Mouse (Mus musculus): ENCODE data around the gene Col23a1. TPM values are rescaled to one million over a fixed set of nuclear protein-coding genes. Genes with fewer than 3 reads are reported as not detected.

Gene Col23a1
- polyA plus RNA-seq (2015; fragmentation: Nextera tagmentation; extraction: Ambion mirVana), result 1.3 and 1.7 TPM in 2 replicates

- ATAC-seq, result peak; percentile 85
- under 1% methylated on average over 37 of the region's 38 CpGs for WGBS
- H3K27ac ChIP-seq, result no peak within 1 kb of the TSS; the same call in 1 of the 2 replicates
Measured at GRCm38 (mm10) chr11:51289564-51290041, at the start of gene Col23a1. TSS of gene Col23a1 (plus strand) at chr11:51289920.

DNA sequence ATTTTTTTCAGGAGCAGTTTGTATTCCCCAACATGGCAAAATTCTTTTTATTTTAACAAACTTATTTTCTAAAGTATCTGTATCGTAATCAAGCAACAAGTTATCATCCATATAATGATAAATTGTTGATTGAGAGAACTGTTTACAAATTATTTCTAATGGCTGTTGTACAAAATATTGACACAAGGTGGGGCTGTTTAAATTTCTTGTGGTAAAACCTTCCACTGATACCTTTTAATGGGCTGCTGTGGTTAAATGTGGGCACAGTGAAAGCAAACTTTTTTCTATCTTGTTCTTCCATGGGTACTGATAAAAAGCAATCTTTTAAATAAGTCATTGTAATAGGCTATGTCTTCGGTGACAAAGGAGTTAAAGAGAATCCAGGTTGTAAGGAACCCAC, 46.8 kb upstream of the Col23a1 start:
- no peak overlapping the region for H3K4me2 ChIP-seq
- H3K4me3 ChIP-seq, result no peak overlapping the region
- H3K4me1 ChIP-seq, result no peaks in the 10 kb centered on the region
- no peaks in the 10 kb centered on the region for H3K9me3 ChIP-seq (replicated peaks)
- WGBS, result 90% methylated on average over 2 of the region's 2 CpGs
- H3K27me3 ChIP-seq, result no peaks in the 10 kb centered on the region
- H3K9ac ChIP-seq, result no peak overlapping the region
- ATAC-seq, result no peak
- no peak overlapping the region for H3K27ac ChIP-seq
- H3K36me3 ChIP-seq (ENCODE audit: poor library complexity, severe bottlenecking), result no peaks in the 10 kb centered on the region

More at GRCm38 (mm10) chr11:51289564-51290041, at the start of gene Col23a1:
- Histone ChIP-seq H3K4me3 (peak within 1 kb of the TSS; percentile 58), H3K36me3 (ENCODE audit: poor library complexity, severe bottlenecking) (peaks cover 7% of the 10 kb centered on the region), H3K4me1 (peaks cover 11% of the 10 kb centered on the region), H3K27me3 (peaks cover 19% of the 10 kb centered on the region), H3K9ac (peak within 1 kb of the TSS; percentile 70), H3K9me3 (replicated peaks) (no peaks in the 10 kb centered on the region), H3K4me2 (peak within 1 kb of the TSS; percentile 94)

- H3K4me3 ChIP-seq, result no peak overlapping the region
- 94% methylated on average over 4 of the region's 4 CpGs for WGBS
- no peaks in the 10 kb centered on the region for H3K27me3 ChIP-seq
- no peak overlapping the region for H3K9ac ChIP-seq
- no peaks in the 10 kb centered on the region for H3K36me3 ChIP-seq (ENCODE audit: poor library complexity, severe bottlenecking)
- no peak for ATAC-seq
- no peaks in the 10 kb centered on the region for H3K4me1 ChIP-seq
- no peak overlapping the region for H3K27ac ChIP-seq
- no peak overlapping the region for H3K4me2 ChIP-seq
- no peaks in the 10 kb centered on the region for H3K9me3 ChIP-seq (replicated peaks)
Measured at GRCm38 (mm10) chr11:51257006-51257405, 32.7 kb upstream of the Col23a1 start.

- 76% methylated on average over 3 of the region's 3 CpGs for WGBS
- Histone ChIP-seq H3K4me3 (peak within 1 kb of the TSS; percentile 90), H3K9ac (peak within 1 kb of the TSS; percentile 98), H3K36me3 (ENCODE audit: poor library complexity, severe bottlenecking) (no peaks in the 10 kb centered on the region), H3K27me3 (no peaks in the 10 kb centered on the region), H3K27ac (peak within 1 kb of the TSS; percentile 77), H3K4me1 (peaks cover 36% of the 10 kb centered on the region), H3K4me2 (peak within 1 kb of the TSS; percentile 78), H3K9me3 (replicated peaks) (no peaks in the 10 kb centered on the region)
- ATAC-seq, result no peak
Measured at GRCm38 (mm10) chr11:51261680-51262219, 28.0 kb upstream of the Col23a1 start, which contains the start of gene Clk4. TSS of gene Clk4 (plus strand) at chr11:51261730.

DNA sequence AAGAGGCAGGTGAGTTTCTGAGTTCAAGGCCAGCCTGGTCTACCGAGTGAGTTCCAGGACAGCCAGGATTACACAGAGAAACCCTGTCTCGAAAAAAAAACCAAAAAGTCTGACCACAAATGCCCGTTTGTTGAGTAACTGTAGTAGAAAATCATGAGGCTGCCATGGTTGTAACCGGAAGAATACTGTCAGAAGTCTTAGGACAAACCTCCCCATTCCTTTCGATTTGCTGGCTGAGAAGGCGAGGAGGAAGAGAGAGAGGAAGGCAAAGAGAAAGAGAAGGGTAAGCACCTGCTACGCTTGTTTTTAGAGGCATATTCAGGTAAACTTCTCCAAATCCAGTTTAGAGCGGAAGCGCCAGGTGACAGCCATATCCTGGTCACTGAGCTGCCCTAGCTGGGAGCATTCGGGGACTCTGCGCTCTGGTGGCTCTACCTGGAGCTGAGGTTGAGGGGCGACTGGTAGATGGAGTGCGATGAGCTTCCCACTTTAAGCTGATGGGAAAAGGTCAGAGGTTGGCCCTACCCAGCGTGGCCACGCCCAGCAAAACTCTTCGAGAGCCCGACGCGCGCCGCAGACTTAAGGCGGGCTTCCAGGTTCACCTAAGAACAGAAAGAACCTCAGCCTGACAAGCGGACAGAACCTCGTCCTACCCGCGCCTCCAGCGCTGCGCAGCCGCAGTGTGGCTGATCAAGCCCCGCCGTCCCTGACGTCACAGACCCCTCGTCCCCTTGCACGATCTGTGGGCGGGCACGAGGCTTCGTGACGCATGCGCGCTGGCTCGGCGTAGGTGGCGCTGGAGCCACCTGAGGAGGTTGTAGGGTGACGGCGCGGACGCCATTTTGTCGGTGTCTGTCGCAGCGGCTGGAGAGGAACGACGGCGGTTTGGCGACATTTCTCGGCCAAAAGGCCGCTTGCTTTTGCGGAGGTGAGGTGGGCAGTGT, 27.1 kb upstream of the Col23a1 start, which contains the start of gene BC049762:
Gene BC049762 (minus strand): TSS at position 705 of the 944 bp plus-strand sequence.
- ATAC-seq, result peak; percentile 99
- Histone ChIP-seq H3K4me2 (peak within 1 kb of the TSS; percentile 78), H3K27ac (peak within 1 kb of the TSS; percentile 93), H3K4me1 (peaks cover 36% of the 10 kb centered on the region), H3K36me3 (ENCODE audit: poor library complexity, severe bottlenecking) (0 out of 2 replicates have a peak, but pooled peaks cover 6% of the 10 kb centered on the region), H3K9ac (peak within 1 kb of the TSS; percentile 98), H3K4me3 (peak within 1 kb of the TSS; percentile 90), H3K9me3 (replicated peaks) (no peaks in the 10 kb centered on the region), H3K27me3 (no peaks in the 10 kb centered on the region)
- 9% methylated on average over 57 of the region's 57 CpGs for WGBS

GRCm38 (mm10) chr11:51263286-51263831, 26.4 kb upstream of the Col23a1 start:
- peak overlapping the region; percentile 78 for H3K4me2 ChIP-seq
- peaks cover 36% of the 10 kb centered on the region for H3K4me1 ChIP-seq
- peak overlapping the region; percentile 93 for H3K27ac ChIP-seq
- H3K4me3 ChIP-seq, result peak overlapping the region; percentile 90
- peak overlapping the region; percentile 98 for H3K9ac ChIP-seq
- WGBS, result under 1% methylated on average over 44 of the region's 50 CpGs
- no peaks in the 10 kb centered on the region for H3K27me3 ChIP-seq
- peak; percentile 76 for ATAC-seq
- H3K36me3 ChIP-seq (ENCODE audit: poor library complexity, severe bottlenecking), result 0 out of 2 replicates have a peak, but pooled peaks cover 6% of the 10 kb centered on the region
- no peaks in the 10 kb centered on the region for H3K9me3 ChIP-seq (replicated peaks)

DNA sequence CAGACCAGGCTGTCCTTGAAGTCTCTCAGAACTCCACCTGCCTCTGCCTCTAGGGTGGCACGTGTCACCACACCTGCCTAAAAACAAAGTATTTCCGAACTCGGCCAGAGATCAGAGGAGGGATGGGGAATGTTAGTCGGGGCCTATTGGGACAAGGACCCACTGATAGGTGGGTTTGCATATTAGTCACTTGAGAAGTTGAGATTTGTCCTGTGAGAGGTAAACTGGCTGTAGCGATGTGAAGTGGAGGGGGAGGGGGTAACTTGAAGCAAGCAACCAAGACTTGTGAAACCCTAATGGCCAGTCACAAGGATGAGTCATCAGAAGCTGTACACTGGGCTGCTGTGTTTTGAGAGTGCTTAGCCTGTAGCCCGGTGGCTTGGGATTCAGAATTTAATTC, 25.4 kb upstream of the Col23a1 start:
- Histone ChIP-seq H3K4me1 (peaks cover 36% of the 10 kb centered on the region), H3K9ac (peak overlapping the region; percentile 98), H3K4me2 (peak overlapping the region; percentile 78), H3K9me3 (replicated peaks) (no peaks in the 10 kb centered on the region), H3K36me3 (ENCODE audit: poor library complexity, severe bottlenecking) (0 out of 2 replicates have a peak, but pooled peaks cover 6% of the 10 kb centered on the region), H3K4me3 (peak overlapping the region; percentile 90), H3K27ac (no peak overlapping the region; the same call in 1 of the 2 replicates), H3K27me3 (no peaks in the 10 kb centered on the region)
- ATAC-seq, result no peak
- WGBS, result 23% methylated on average over 6 of the region's 6 CpGs

GRCm38 (mm10) chr11:51265326-51265725, 24.4 kb upstream of the Col23a1 start:
- H3K4me3 ChIP-seq, result 0 out of 2 replicates have a peak overlapping the region, but pooled peaks have one; percentile 90
- no peaks in the 10 kb centered on the region for H3K27me3 ChIP-seq
- H3K4me2 ChIP-seq, result peak overlapping the region; percentile 78
- peaks cover 13% of the 10 kb centered on the region; the same call in 1 of the 2 replicates for H3K36me3 ChIP-seq (ENCODE audit: poor library complexity, severe bottlenecking)
- no peak for ATAC-seq
- H3K9me3 ChIP-seq (replicated peaks), result no peaks in the 10 kb centered on the region
- peaks cover 36% of the 10 kb centered on the region for H3K4me1 ChIP-seq
- H3K27ac ChIP-seq, result no peak overlapping the region
- no peak overlapping the region for H3K9ac ChIP-seq
- 52% methylated on average over 3 of the region's 3 CpGs for WGBS

DNA sequence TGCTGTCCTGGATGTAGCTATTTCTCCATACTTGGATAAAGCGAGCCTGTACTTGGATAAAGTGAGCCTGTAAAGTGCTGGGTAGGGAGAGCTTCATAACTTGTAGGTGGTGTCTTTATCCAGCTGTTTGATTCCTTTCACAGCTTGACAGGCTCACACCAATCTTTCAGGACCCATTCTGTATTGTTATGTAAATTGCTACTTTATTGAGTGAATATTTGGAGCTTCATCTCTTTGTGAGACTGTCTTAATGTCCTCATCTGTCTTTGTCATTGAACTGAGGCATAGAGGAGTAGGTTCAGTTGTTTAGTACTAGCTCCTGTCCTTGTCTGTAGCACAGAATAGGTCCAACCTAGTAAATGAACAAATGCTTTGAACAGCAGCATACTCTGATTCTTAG, 15.3 kb upstream of the Col23a1 start:
- no peak overlapping the region for H3K9ac ChIP-seq
- WGBS, result 81% methylated on average over 1 of the region's 1 CpGs
- H3K36me3 ChIP-seq (ENCODE audit: poor library complexity, severe bottlenecking), result peaks cover 81% of the 10 kb centered on the region

GRCm38 (mm10) chr11:51290066-51290955, 591 bp downstream of the Col23a1 start:
- peaks cover 1% of the 10 kb centered on the region; the same call in 1 of the 2 replicates for H3K36me3 ChIP-seq (ENCODE audit: poor library complexity, severe bottlenecking)
- peak overlapping the region; percentile 94 for H3K4me2 ChIP-seq
- peak overlapping the region; percentile 58 for H3K4me3 ChIP-seq
- no peak overlapping the region for H3K27ac ChIP-seq
- ATAC-seq, result peak; percentile 78
- 0 out of 2 replicates have a peak, but pooled peaks cover 1% of the 10 kb centered on the region for H3K9me3 ChIP-seq (replicated peaks)
- H3K9ac ChIP-seq, result peak overlapping the region; percentile 70
- peaks cover 19% of the 10 kb centered on the region for H3K27me3 ChIP-seq
- peaks cover 11% of the 10 kb centered on the region for H3K4me1 ChIP-seq
- WGBS, result 2% methylated on average over 67 of the region's 74 CpGs

More for the DNA sequence above, 15.3 kb upstream of the Col23a1 start:
- no peaks in the 10 kb centered on the region for H3K9me3 ChIP-seq (replicated peaks)
- no peaks in the 10 kb centered on the region for H3K27me3 ChIP-seq
- ATAC-seq, result no peak
- no peak overlapping the region for H3K4me2 ChIP-seq
- H3K4me3 ChIP-seq, result no peak overlapping the region
- H3K4me1 ChIP-seq, result no peaks in the 10 kb centered on the region
- H3K27ac ChIP-seq, result no peak overlapping the region

All from forebrain, embryonic 13.5 days (tissue).